Mouse (Mus musculus): Measurements from ENCODE around the gene Nipa1. TPM values are rescaled to one million over a fixed set of nuclear protein-coding genes. Genes with fewer than 3 reads are reported as not detected.
A peak's percentile ranks its signal among the peaks of the same experiment; 100 is the strongest.
"Not testable (repeated sequence)": the region's sequence is repeated elsewhere in the genome, so short reads cannot be mapped to it uniquely, and the experiment has no call there.

The Nipa1 gene
- polyA plus RNA-seq, 1 experiment from 2014 or later = 32.0 TPM

DNA sequence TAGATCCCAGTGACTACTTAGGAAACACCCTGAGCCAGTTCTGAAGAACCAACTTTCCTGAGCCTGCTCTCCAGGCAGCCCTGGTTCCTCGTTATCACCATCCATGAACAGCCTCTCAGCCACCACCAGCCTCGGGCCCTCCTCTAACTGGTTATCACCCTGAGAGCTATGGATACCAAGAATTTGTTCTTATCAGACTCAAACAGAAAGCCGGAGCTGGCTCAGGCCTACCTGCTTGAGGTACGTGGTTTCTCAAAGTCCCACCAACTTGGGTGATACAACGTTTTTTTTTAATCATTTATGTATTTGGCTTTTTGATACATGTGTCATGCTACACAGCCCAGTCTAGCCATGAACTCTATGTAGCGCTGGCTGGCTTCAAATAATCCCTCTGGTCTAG, 4.6 kb downstream of the Nipa1 start:
- H3K4me1 ChIP-seq (ENCODE audit: control insufficient read depth, insufficient read depth, low read length) = peaks cover 11% of the 10 kb centered on the region
- H3K27me3 ChIP-seq (ENCODE audit: control insufficient read depth, insufficient read depth, low read depth, low read length) = no peaks in the 10 kb centered on the region
- no peak for ATAC-seq
- no peak overlapping the region for H3K4me3 ChIP-seq (ENCODE audit: low read depth, low read length)
- H3K4me2 ChIP-seq (ENCODE audit: low read length) = no peak overlapping the region
- WGBS = 91% methylated on average over 6 of the region's 6 CpGs
- no peak overlapping the region for H3K27ac ChIP-seq (ENCODE audit: low read length)
- H3K9ac ChIP-seq (ENCODE audit: low read depth, low read length) = no peak overlapping the region
- 0 out of 2 replicates have a peak, but pooled peaks cover 2% of the 10 kb centered on the region for H3K36me3 ChIP-seq (ENCODE audit: control insufficient read depth, insufficient read depth, low read length)
- H3K9me3 ChIP-seq (replicated peaks; ENCODE audit: control insufficient read depth, low read length, poor library complexity, severe bottlenecking) = peaks cover 4% of the 10 kb centered on the region; the same call in 1 of the 2 replicates

DNA sequence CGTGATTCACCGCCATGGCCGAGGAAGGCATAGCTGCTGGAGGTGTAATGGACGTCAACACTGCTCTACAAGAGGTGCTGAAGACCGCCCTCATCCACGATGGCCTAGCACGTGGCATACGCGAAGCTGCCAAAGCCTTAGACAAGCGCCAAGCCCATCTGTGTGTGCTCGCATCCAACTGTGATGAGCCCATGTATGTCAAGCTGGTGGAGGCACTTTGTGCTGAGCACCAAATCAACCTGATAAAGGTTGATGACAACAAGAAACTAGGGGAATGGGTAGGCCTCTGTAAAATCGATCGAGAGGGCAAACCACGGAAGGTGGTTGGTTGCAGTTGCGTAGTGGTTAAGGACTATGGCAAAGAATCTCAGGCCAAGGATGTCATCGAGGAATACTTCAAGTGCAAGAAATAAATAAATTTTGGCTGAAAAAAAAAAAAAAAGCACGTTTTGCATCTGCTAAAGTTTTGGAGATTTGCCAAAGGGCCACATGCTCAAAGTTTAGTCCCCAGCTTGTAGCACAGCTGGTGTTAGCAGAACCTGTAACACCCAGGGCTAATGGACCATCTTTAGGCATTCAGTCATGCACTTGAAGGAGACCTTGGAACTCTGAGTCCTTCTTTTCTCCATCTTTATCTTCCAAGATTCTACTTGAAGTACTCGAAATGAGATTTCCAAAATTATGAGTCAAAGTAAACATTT, 5.6 kb downstream of the Nipa1 start:
- not testable (repeated sequence) for ATAC-seq; H3K9ac ChIP-seq (ENCODE audit: low read depth, low read length); H3K4me3 ChIP-seq (ENCODE audit: low read depth, low read length); H3K4me1 ChIP-seq (ENCODE audit: control insufficient read depth, insufficient read depth, low read length); H3K27ac ChIP-seq (ENCODE audit: low read length); H3K9me3 ChIP-seq (replicated peaks; ENCODE audit: control insufficient read depth, low read length, poor library complexity, severe bottlenecking); H3K27me3 ChIP-seq (ENCODE audit: control insufficient read depth, insufficient read depth, low read depth, low read length); H3K36me3 ChIP-seq (ENCODE audit: control insufficient read depth, insufficient read depth, low read length); H3K4me2 ChIP-seq (ENCODE audit: low read length)
- 91% methylated on average over 6 of the region's 18 CpGs for WGBS

DNA sequence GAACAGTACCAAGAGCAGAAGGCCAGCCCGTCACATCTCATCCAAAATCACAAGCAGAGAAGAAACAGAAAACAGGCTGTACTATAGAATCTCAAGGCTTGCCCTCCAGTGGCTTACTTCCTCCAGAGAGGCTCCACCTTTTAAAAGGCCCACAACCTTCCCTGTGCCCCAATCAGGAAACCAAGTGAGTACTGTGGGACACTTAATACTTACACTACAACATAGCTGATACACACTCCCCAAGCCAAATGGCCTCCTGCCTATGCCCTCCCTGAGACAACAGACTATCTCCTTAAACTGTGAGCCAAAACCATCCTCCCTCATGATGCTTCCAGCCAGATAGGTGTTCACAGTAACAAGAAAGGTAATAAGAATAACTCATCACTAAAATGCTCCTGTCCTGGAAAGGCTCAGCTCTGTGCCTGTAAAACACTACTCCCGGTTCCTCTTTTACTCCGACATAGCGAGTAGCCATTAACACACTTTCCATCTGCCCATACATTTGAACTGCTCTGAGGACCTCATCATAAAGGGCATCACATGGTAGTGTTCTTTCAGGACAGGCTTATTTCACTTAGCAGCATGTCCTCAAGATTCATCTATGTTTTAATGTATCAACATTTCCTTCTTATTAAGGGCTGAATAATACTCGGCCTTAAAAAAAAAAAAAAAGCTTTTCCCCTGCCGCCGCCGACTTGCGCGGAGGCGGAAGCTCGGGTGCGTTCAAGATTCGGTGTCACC, 6.3 kb downstream of the Nipa1 start:
- H3K4me1 ChIP-seq (ENCODE audit: control insufficient read depth, insufficient read depth, low read length) = peaks cover 7% of the 10 kb centered on the region; the same call in 1 of the 2 replicates
- 0 out of 2 replicates have a peak, but pooled peaks cover 2% of the 10 kb centered on the region for H3K36me3 ChIP-seq (ENCODE audit: control insufficient read depth, insufficient read depth, low read length)
- no peak overlapping the region for H3K27ac ChIP-seq (ENCODE audit: low read length)
- no peaks in the 10 kb centered on the region for H3K27me3 ChIP-seq (ENCODE audit: control insufficient read depth, insufficient read depth, low read depth, low read length)
- ATAC-seq = no peak
- no peak overlapping the region for H3K9ac ChIP-seq (ENCODE audit: low read depth, low read length)
- H3K4me2 ChIP-seq (ENCODE audit: low read length) = no peak overlapping the region
- peaks cover 4% of the 10 kb centered on the region; the same call in 1 of the 2 replicates for H3K9me3 ChIP-seq (replicated peaks; ENCODE audit: control insufficient read depth, low read length, poor library complexity, severe bottlenecking)
- 96% methylated on average over 14 of the region's 14 CpGs for WGBS
- H3K4me3 ChIP-seq (ENCODE audit: low read depth, low read length) = no peak overlapping the region

DNA sequence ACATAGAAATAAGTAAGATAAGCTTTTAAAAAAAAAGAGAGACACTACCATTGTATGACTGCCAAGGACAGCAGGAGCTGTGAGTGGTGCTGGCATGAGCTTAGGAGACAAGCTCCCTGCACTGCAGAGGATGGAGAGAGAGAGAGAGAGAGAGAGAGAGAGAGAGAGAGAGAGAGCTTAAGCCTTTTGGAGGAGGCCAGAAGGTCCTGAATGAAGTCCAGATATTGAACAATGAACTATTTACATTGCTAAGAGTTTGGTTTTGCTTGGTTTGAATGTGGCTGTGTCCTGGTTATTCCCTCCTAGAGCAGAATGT, 8.8 kb downstream of the Nipa1 start:
- no peak overlapping the region for H3K4me2 ChIP-seq (ENCODE audit: low read length)
- ATAC-seq = no peak
- no peaks in the 10 kb centered on the region for H3K27me3 ChIP-seq (ENCODE audit: control insufficient read depth, insufficient read depth, low read depth, low read length)

DNA sequence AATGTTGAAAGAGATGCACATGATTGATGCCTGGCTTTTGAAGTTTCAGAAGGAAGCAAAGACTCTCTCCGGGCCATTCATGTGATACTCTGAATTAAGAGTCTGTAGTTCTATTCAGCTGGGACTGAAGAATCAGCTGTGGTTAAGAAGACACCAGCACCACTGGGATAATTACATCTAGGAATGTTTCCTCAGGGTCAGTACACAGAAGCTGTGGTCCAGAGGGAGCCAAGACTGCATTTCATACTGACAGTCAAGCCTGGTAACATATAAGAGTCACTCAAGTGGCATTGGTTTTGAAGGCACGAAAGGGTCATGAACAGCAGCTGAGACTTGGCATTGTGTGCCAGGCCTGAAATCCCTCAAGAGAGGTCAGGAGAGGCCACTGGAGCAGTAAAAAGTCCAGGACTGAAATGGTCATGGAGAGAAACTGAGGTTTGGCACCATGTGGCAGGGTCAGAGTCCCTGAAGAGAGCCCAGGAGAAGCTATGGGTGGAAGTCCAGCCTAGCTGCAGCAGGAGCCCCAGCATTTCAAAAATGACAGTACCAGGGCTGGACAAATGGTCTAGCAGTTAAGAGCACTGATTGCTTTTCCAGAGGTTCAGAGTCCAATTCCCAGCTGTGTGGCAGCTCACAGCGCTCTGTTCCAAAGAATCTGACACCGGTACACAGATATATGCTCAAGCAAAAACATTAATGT, 9.3 kb downstream of the Nipa1 start:
- no peaks in the 10 kb centered on the region for H3K4me1 ChIP-seq (ENCODE audit: control insufficient read depth, insufficient read depth, low read length)
- H3K36me3 ChIP-seq (ENCODE audit: control insufficient read depth, insufficient read depth, low read length) = 0 out of 2 replicates have a peak, but pooled peaks cover 2% of the 10 kb centered on the region
- ATAC-seq = no peak
- H3K4me2 ChIP-seq (ENCODE audit: low read length) = no peak overlapping the region
- 81% methylated on average over 4 of the region's 4 CpGs for WGBS
- H3K9ac ChIP-seq (ENCODE audit: low read depth, low read length) = no peak overlapping the region
- H3K4me3 ChIP-seq (ENCODE audit: low read depth, low read length) = no peak overlapping the region
- H3K27ac ChIP-seq (ENCODE audit: low read length) = no peak overlapping the region
- H3K9me3 ChIP-seq (replicated peaks; ENCODE audit: control insufficient read depth, low read length, poor library complexity, severe bottlenecking) = peaks cover 4% of the 10 kb centered on the region; the same call in 1 of the 2 replicates
- H3K27me3 ChIP-seq (ENCODE audit: control insufficient read depth, insufficient read depth, low read depth, low read length) = no peaks in the 10 kb centered on the region

More for the DNA sequence above, 8.8 kb downstream of the Nipa1 start:
- no peak overlapping the region for H3K27ac ChIP-seq (ENCODE audit: low read length)
- H3K36me3 ChIP-seq (ENCODE audit: control insufficient read depth, insufficient read depth, low read length) = 0 out of 2 replicates have a peak, but pooled peaks cover 2% of the 10 kb centered on the region
- peaks cover 4% of the 10 kb centered on the region; the same call in 1 of the 2 replicates for H3K9me3 ChIP-seq (replicated peaks; ENCODE audit: control insufficient read depth, low read length, poor library complexity, severe bottlenecking)
- no peaks in the 10 kb centered on the region for H3K4me1 ChIP-seq (ENCODE audit: control insufficient read depth, insufficient read depth, low read length)
- no peak overlapping the region for H3K4me3 ChIP-seq (ENCODE audit: low read depth, low read length)
- no peak overlapping the region for H3K9ac ChIP-seq (ENCODE audit: low read depth, low read length)

DNA sequence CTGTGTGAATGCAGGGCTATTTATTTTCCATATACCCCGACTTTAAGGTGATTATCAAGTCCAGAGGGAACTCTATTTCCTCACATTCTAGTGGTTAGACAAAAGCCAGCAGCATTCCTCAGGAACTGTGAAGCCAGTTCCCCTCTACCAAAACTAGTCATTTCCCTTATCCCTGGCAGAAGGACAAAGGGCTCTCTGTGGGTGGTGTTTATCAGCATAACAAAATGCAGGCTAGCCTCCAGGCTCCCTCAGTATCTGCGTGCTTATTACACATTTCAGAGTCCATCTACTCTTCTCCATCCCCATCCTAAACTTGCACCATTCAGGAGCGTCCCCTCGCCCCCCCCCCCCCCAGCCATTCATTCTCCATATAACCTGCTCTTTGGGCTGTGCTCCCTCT, 20.8 kb downstream of the Nipa1 start:
- WGBS = 0% methylated on average over 3 of the region's 4 CpGs

DNA sequence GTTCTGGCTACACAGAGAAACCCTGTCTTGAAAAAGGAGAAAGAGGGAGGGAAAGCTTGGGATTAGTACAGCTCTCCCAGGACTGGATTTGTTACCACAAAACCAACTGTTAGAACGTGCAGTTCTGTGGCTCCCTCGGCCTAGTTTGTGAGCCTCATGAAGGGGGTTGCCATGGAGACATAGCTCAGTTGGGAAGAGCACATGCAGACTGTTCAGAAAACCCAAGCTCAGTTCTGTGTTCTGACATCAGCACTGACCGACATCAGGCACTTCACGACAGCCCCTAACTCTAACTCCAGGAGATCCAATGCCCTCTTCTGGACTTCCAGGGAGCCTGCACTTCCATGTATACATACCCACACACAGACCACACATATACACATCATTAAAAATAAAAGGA, 24.7 kb downstream of the Nipa1 start:
- peak; percentile 85 for ATAC-seq
- H3K4me2 ChIP-seq (ENCODE audit: low read length) = no peak overlapping the region
- WGBS = 23% methylated on average over 4 of the region's 4 CpGs
- no peaks in the 10 kb centered on the region for H3K27me3 ChIP-seq (ENCODE audit: control insufficient read depth, insufficient read depth, low read depth, low read length)
- H3K4me3 ChIP-seq (ENCODE audit: low read depth, low read length) = no peak overlapping the region
- H3K9ac ChIP-seq (ENCODE audit: low read depth, low read length) = no peak overlapping the region
- peaks cover 8% of the 10 kb centered on the region for H3K4me1 ChIP-seq (ENCODE audit: control insufficient read depth, insufficient read depth, low read length)
- no peaks in the 10 kb centered on the region for H3K9me3 ChIP-seq (replicated peaks; ENCODE audit: control insufficient read depth, low read length, poor library complexity, severe bottlenecking)
- peak overlapping the region; percentile 30; the same call in 1 of the 2 replicates for H3K27ac ChIP-seq (ENCODE audit: low read length)
- no peaks in the 10 kb centered on the region for H3K36me3 ChIP-seq (ENCODE audit: control insufficient read depth, insufficient read depth, low read length)

More for the DNA sequence above, 20.8 kb downstream of the Nipa1 start:
- H3K4me3 ChIP-seq (ENCODE audit: low read depth, low read length) = no peak overlapping the region
- H3K27ac ChIP-seq (ENCODE audit: low read length) = no peak overlapping the region
- ATAC-seq = no peak
- no peak overlapping the region for H3K9ac ChIP-seq (ENCODE audit: low read depth, low read length)
- H3K9me3 ChIP-seq (replicated peaks; ENCODE audit: control insufficient read depth, low read length, poor library complexity, severe bottlenecking) = no peaks in the 10 kb centered on the region
- H3K36me3 ChIP-seq (ENCODE audit: control insufficient read depth, insufficient read depth, low read length) = no peaks in the 10 kb centered on the region
- no peaks in the 10 kb centered on the region for H3K27me3 ChIP-seq (ENCODE audit: control insufficient read depth, insufficient read depth, low read depth, low read length)
- no peak overlapping the region for H3K4me2 ChIP-seq (ENCODE audit: low read length)
- peaks cover 8% of the 10 kb centered on the region for H3K4me1 ChIP-seq (ENCODE audit: control insufficient read depth, insufficient read depth, low read length)

DNA sequence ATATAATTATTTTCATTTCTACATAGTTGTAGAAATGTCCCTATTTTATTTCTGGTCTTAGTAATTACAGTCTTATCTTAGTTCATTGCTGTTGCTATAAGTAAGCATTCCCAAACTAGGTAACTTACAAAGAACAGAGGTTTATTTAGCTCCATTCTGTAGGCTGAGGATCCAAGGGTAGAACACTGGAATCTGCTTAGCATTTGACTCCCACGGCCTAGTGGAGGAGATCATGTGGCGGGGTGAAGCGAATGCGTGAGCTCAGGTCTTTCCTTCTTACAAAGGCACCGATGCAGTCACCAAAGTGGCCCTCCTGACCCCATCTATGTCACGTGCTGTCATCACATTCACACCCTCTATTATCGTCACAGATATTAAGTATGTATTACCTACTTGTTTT, 27.9 kb downstream of the Nipa1 start:
- Histone ChIP-seq H3K4me3 (ENCODE audit: low read depth, low read length) (no peak overlapping the region), H3K36me3 (ENCODE audit: control insufficient read depth, insufficient read depth, low read length) (no peaks in the 10 kb centered on the region), H3K4me1 (ENCODE audit: control insufficient read depth, insufficient read depth, low read length) (peaks cover 2% of the 10 kb centered on the region; the same call in 1 of the 2 replicates), H3K4me2 (ENCODE audit: low read length) (no peak overlapping the region), H3K27me3 (ENCODE audit: control insufficient read depth, insufficient read depth, low read depth, low read length) (no peaks in the 10 kb centered on the region), H3K9ac (ENCODE audit: low read depth, low read length) (no peak overlapping the region), H3K27ac (ENCODE audit: low read length) (no peak overlapping the region), H3K9me3 (replicated peaks; ENCODE audit: control insufficient read depth, low read length, poor library complexity, severe bottlenecking) (no peaks in the 10 kb centered on the region)
- no peak for ATAC-seq
- WGBS = 92% methylated on average over 7 of the region's 7 CpGs

DNA sequence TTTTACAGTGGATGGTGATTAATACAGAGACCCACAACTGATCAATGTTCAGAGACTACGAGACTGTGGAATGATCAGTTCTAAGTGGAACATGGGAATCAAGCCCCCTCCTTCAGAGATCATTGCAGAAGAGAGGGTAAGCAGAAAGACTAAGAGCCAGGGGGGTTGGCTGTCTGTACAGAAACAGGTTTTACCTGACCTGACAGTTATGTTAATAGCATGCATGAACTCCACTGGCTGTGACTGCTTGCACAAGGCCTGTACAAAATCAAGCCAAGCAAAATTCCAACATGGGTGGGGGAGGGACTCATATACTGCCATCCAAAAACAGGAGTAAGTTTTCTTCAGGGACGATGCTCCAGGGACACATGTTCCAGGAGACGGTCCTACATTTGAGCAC, 28.6 kb downstream of the Nipa1 start:
- no peaks in the 10 kb centered on the region for H3K9me3 ChIP-seq (replicated peaks; ENCODE audit: control insufficient read depth, low read length, poor library complexity, severe bottlenecking)
- H3K27ac ChIP-seq (ENCODE audit: low read length) = no peak overlapping the region
- H3K4me3 ChIP-seq (ENCODE audit: low read depth, low read length) = no peak overlapping the region
- no peaks in the 10 kb centered on the region for H3K36me3 ChIP-seq (ENCODE audit: control insufficient read depth, insufficient read depth, low read length)
- H3K4me1 ChIP-seq (ENCODE audit: control insufficient read depth, insufficient read depth, low read length) = peaks cover 2% of the 10 kb centered on the region; the same call in 1 of the 2 replicates
- H3K9ac ChIP-seq (ENCODE audit: low read depth, low read length) = no peak overlapping the region
- ATAC-seq = no peak
- H3K4me2 ChIP-seq (ENCODE audit: low read length) = no peak overlapping the region
- WGBS = 97% methylated on average over 3 of the region's 3 CpGs
- no peaks in the 10 kb centered on the region for H3K27me3 ChIP-seq (ENCODE audit: control insufficient read depth, insufficient read depth, low read depth, low read length)
